Mouse (Mus musculus) cerebellum, postnatal 10 days (tissue): ENCODE results near the gene Lin7c.

Experiments used
- DNase-seq, 2 experiments: peaks; one replicate each; pipeline ENCODE4 v3.0.0; 2021; ENCODE audit warnings: mixed read lengths in 2 of 2

Gene Lin7c

GRCm38 (mm10) chr2:109917496-109918413 lies 27.1 kb downstream of the Lin7c start, which contains the start of gene Lgr4:
TSS of gene Lgr4 (plus strand) at chr2:109917647.
- DNase-seq, result peak; percentile 93 to 96

- peak; percentile 40 to 45 for DNase-seq
These were observed 28.1 kb downstream of the Lin7c start for GRCm38 (mm10) chr2:109918592-109919262.

- DNase-seq, result no peak
These were observed 29.8 kb downstream of the Lin7c start for GRCm38 (mm10) chr2:109920471-109920870.

GRCm38 (mm10) chr2:109921298-109922035 lies 30.8 kb downstream of the Lin7c start:
- no peak for DNase-seq

GRCm38 (mm10) chr2:109922306-109922705 lies 31.7 kb downstream of the Lin7c start:
- no peak for DNase-seq

DNA sequence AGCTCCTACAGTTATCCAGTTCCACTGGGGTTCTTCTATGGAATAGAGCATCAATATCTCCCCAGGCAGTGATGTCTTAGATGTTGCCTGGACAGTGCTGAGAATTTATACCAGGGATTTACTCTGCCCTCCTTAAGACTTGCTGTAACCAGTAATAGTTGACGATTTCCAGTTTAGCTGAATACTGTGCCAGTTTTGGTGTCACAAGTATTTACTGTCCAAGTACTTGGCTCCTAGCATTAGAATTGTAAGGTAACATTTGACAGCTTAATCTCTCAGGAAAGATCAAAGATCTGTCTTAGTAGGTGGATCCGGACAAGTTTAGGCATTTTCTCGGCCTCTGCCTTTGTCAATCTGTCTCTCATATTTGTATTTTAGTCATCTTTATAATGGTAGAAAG lies 32.4 kb downstream of the Lin7c start:
- DNase-seq, result no peak

DNA sequence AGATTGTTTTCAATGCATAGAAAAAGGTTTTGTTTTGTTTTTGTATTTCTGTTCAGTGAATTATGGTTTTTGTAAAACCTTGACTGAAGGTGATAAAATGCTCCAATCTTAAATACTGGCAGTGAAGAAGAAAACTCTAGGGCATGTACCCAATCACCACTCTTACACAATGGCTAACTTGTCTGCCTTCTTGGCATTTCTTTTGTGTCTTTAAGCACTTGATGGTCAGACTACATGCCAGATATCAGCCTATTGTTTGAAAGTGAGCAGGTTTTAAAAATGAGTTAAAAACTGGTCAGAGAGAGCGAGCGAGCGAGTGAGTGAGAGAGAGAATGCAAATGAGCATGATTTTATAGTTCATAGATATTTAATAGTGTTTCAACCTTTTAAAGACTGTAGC lies 33.3 kb downstream of the Lin7c start:
- no peak for DNase-seq

DNA sequence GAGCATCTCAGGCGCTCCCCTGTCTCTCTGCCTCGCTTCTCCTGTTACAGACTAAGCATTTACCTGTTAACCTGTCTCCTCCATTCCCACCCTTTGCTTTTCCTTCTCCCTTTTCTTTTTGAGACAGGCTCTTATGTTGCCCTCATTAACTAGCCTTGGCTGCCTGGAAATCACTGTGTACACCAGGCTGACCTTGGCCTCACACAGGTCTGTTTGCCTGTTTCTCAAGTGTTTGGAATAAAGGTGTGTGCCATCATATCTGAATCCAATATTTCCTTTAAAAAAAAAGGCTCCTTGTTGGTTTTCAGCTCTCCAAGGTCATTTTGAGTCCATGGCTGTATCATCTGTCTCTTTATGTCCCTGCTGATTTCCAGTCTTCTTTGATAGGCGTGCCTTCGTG lies 36.3 kb downstream of the Lin7c start:
- DNase-seq, result no peak

DNA sequence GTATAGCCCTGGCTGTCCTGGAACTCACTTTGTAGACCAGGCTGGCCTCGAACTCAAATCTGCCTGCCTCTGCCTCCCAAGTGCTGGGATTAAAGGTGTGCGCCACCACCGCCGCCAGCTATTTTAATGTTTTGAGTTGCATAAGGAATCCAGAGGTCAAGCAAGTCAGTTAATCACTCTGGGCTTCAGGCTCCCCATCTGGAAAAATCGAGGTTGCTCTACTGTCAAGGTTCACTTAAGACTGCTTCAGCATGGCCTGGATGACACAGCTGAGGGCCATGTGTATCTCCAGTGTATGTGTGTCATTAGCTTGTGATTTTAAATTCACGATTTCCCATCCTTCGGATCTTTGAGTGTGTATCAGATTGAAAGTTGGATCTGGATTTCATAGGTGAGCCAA lies 36.8 kb downstream of the Lin7c start:
- no peak for DNase-seq

GRCm38 (mm10) chr2:109927876-109928275 lies 37.2 kb downstream of the Lin7c start:
- DNase-seq, result peak; percentile 66 to 82

- DNase-seq, result peak; percentile 52 to 72
These were observed 38.1 kb downstream of the Lin7c start for GRCm38 (mm10) chr2:109928791-109929190.

DNA sequence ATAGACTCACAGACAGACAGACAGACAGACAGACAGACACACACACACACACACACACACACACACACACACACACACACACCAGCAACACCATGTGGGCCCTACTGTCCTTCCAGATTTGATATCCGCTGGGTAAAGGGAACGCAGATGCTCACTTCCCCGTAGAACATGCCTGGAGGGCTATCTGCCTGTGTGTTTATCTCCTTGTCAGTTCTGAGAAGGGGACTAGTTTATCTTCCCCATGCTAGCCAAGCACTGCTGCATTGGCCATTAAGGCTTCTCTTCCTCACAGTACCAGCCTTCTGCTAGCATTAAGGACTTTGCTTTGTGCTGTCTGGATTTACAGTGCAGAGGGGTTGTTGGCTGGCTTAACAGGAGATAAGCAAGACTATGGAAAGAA lies 38.6 kb downstream of the Lin7c start:
- DNase-seq, result peak; percentile 37 to 40

- no peak for DNase-seq
These were observed 39.7 kb downstream of the Lin7c start for GRCm38 (mm10) chr2:109930366-109930765.

DNA sequence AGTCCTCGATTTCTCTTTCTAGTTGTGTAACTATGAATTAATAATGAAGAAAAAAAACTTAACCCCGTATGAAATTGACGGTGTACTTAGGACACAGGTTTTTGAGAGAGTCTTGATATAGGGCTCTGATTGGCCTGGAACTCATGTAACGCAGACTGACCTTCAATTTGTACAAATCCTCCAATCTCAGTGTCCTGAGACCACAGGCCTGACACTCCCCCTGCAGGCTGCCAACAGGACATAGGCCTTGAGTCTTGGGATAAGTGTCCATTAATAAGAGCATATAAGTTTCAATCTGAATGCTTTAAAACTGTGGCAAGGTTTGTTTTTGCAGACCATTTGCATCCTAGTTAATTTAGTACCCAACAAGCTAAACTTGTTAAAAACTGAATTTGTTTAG lies 40.1 kb downstream of the Lin7c start:
- DNase-seq, result no peak

DNA sequence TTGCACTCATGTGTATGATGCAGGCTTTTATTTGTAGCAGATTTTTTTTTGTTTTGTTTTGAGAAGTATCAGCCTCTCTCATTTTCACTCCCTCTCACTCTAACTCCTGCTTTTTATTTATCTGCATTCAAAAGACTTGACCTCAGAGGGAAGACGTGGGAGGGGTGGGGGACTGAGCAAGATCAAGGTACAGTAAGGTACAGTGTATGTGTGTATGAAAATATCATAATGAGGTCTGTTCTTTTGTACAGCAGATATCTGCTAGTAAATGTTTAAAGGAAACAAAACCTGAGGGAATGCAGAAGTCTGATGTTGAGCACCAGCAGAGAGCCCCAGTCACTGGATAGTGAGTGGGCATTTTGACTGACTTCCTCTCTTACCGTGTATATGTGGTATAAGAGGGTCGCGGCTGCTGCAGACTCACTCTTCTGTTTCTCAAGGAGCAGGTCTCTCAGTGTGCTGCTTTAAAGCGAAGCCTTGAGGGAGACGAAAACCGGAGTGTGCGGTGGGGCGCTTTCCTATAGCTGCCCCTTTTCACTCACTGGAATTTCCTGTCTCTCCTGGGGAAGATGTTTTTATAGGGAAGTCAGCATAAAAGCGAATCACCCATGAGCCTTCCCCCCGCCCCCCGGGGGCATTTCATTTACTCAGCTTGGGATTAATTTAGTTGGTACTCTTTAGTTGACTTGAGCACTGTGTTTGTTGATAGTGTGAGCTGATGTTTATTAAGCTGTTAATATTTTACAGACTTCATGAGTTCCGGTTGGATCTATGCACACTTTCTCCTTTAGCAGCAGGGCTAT lies 41.5 kb downstream of the Lin7c start:
- DNase-seq, result no peak

DNA sequence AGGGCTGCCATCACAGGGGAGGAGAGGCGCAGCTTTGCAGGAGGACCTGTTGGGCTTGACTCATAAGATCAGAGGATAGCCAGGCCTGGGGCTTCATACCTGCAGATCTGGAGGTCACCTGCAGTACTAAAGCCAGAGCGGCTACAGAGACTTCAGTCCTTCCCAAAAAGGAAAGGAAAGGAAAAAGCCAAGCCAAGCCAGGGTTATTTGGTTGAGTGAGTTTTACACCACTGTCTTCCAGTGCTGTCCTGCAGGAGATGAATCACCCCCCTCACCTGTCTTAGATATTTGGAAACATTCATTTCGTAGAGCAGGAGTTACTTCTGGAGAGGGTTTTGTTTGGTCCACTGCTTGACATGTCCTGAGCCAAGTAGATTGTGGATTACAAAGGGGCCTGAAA lies 42.5 kb downstream of the Lin7c start:
- DNase-seq, result no peak

- no peak for DNase-seq
These were observed 43.4 kb downstream of the Lin7c start for GRCm38 (mm10) chr2:109934086-109934485.

GRCm38 (mm10) chr2:109935194-109935593 lies 44.5 kb downstream of the Lin7c start:
- no peak for DNase-seq

GRCm38 (mm10) chr2:109935754-109936409 lies 45.2 kb downstream of the Lin7c start:
- DNase-seq, result no peak

GRCm38 (mm10) chr2:109936410-109936755 lies 45.7 kb downstream of the Lin7c start:
- no peak for DNase-seq

DNA sequence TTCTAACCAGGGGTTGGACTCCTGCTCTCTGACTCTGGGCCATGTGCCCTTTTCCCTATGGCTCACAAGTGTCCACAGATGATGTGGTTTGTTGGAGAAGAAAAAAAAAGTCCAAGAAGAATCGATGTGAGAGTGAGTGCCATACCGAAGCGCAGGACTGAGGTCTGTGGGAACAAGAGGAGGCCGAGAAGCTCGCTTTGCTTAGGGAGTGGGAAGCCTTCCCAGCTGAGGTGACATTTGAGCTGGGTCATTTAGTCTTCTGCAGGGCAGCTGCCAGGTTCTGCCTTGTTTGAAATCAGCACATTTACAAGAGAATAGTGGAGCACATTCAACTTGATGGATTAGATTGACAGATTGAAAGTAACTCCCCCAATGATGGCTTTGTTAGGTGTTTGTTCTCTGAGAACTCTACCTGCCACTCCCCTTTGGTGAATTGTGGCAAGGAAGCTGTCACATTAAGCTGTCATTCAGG lies 51.4 kb downstream of the Lin7c start:
- DNase-seq, result no peak
